Mouse (Mus musculus) liver, embryonic 13.5 days (tissue): ENCODE results near the gene Piezo1. TPM values are rescaled to one million over a fixed set of nuclear protein-coding genes. Genes with fewer than 3 reads are reported as not detected.

Source experiments
- ATAC-seq: fragments of 200-750 bp; cut with Nextera tagmentation; 2 replicates; pipeline ENCODE4 v1.8.0; 2017; ENCODE audit warnings: low read depth, mild to moderate bottlenecking, moderate number of reproducible peaks, moderate library complexity
- DNase-seq: peaks from one replicate; pipeline ENCODE4 v3.0.0; 2022
- H3K27ac ChIP-seq: fragments of 300-500 bp; sonication (generic); 2 replicates; pipeline ENCODE4 v1.5.1; 2015; ENCODE audit warnings: moderate library complexity, mild to moderate bottlenecking, inconsistent platforms
- H3K27me3 ChIP-seq: fragments of 300-500 bp; sonication (generic); 2 replicates; pipeline ENCODE4 v1.6.1; 2015; ENCODE audit warnings: mild to moderate bottlenecking, inconsistent platforms
- H3K36me3 ChIP-seq: fragments of 300-500 bp; sonication (generic); 2 replicates; pipeline ENCODE4 v1.6.1; 2015; ENCODE audit warnings: mild to moderate bottlenecking, inconsistent platforms
- H3K4me1 ChIP-seq: fragments of 300-500 bp; sonication (generic); replicated peaks from 2 replicates; pipeline ENCODE4 v1.6.1; 2015; ENCODE audit warnings: inconsistent platforms
- H3K4me2 ChIP-seq: fragments of 300-500 bp; sonication (generic); 2 replicates; pipeline ENCODE4 v1.6.1; 2015; ENCODE audit warnings: inconsistent platforms, mild to moderate bottlenecking, moderate library complexity
- H3K4me3 ChIP-seq: fragments of 300-500 bp; sonication (generic); replicated peaks from 2 replicates; pipeline ENCODE4 v1.5.1; 2015; ENCODE audit warnings: mild to moderate bottlenecking, inconsistent platforms
- H3K9ac ChIP-seq: fragments of 300-500 bp; sonication (generic); 2 replicates; pipeline ENCODE4 v1.6.1; 2015; ENCODE audit warnings: mild to moderate bottlenecking, inconsistent platforms
- H3K9me3 ChIP-seq: fragments of 300-500 bp; sonication (generic); replicated peaks from 2 replicates; pipeline ENCODE4 v1.6.1; 2016; ENCODE audit warnings: inconsistent platforms
- WGBS: fragments of 180-500 bp; shearing (Covaris S2); methylation state at CpG from one replicate; pipeline ENCODE4 v1.1.7; 2015; ENCODE audit not compliant: insufficient replicate concordance; 5-methylcytosine and 5-hydroxymethylcytosine counted together
- polyA plus RNA-seq: library from polyadenylated mRNA; unstranded; fragments of >200 nt; fragmentation: Nextera tagmentation; extraction: Ambion mirVana; gene quantifications from 2 replicates; pipeline ENCODE4 v1.2.1, GENCODE M21; 2015

Piezo1 gene
- polyA plus RNA-seq, 1 experiment from 2014 or later: 14.2 TPM

GRCm38 (mm10) chr8:122538310-122539076 lies 12.6 kb downstream of the Piezo1 start:
- Histone ChIP-seq H3K9me3 (no peaks in the 10 kb centered on the region), H3K27me3 (no peaks in the 10 kb centered on the region), H3K4me1 (peaks cover 93% of the 10 kb centered on the region), H3K4me3 (peak overlapping the region; percentile 48; the same call in 1 of the 2 replicates), H3K9ac (peak overlapping the region; percentile 78), H3K36me3 (peaks cover 65% of the 10 kb centered on the region), H3K4me2 (peak overlapping the region; percentile 78), H3K27ac (peak overlapping the region; percentile 98)
- ATAC-seq (peak; percentile 39), DNase-seq (peak; percentile 52)
- 53% methylated on average over 9 of the region's 9 CpGs for WGBS

- Histone ChIP-seq H3K9ac (peak overlapping the region; percentile 78), H3K36me3 (peaks cover 63% of the 10 kb centered on the region), H3K27ac (peak overlapping the region; percentile 98), H3K4me1 (peaks cover 93% of the 10 kb centered on the region), H3K4me2 (peak overlapping the region; percentile 78), H3K27me3 (no peaks in the 10 kb centered on the region), H3K9me3 (no peaks in the 10 kb centered on the region), H3K4me3 (peak overlapping the region; percentile 48)
- DNase-seq: peak; percentile 82
- WGBS: 8% methylated on average over 2 of the region's 2 CpGs
- ATAC-seq: peak; percentile 94
Observed at GRCm38 (mm10) chr8:122537812-122538211, 13.3 kb downstream of the Piezo1 start.

DNA sequence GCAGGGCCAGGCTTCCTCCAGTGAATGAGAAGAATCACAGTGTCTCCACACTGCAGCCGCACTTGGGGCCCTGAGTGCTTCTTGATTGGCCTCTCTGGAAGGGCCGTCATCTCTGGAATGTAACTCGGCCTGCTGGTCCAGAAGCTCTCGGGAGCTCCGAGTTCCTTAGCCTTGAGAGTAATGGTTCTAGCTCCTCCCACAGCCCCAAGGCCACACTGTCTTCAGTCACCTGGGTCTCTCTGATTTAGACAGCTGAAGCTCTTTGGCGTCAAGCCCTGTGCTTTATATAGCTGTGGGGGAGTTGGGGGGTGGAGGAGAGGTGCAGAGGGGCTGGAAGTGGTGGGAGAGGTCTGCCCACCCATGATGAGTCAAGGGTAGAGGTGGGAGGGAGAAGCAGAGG lies 14.1 kb downstream of the Piezo1 start:
- H3K9me3 ChIP-seq: no peaks in the 10 kb centered on the region
- no peak for DNase-seq
- peak overlapping the region; percentile 78 for H3K9ac ChIP-seq
- H3K4me2 ChIP-seq: peak overlapping the region; percentile 78
- ATAC-seq: no peak
- WGBS: 33% methylated on average over 6 of the region's 6 CpGs
- H3K36me3 ChIP-seq: peaks cover 59% of the 10 kb centered on the region
- no peaks in the 10 kb centered on the region for H3K27me3 ChIP-seq
- peak overlapping the region; percentile 98 for H3K27ac ChIP-seq
- H3K4me1 ChIP-seq: peaks cover 93% of the 10 kb centered on the region
- peak overlapping the region; percentile 48 for H3K4me3 ChIP-seq

DNA sequence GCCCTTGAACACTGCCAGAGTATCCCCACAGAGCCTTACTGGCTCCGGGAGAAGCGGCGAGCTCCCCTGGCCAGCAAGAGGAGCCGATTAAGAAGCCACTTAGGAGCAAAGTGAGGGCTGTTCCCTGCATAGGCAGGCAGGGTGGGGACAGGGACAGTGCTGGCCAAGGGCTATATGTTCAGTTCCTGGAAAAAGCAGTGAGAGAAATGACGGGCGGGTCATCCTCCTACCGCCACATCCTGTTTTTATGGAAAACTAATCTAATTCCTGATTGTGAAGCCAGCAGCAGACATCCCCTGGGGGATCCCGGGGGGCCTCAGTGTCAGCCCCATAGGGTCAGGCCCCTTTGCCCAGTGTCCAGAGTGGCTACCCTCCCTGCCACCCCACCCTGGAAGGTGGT lies 19.8 kb downstream of the Piezo1 start:
- H3K27ac ChIP-seq: peak overlapping the region; percentile 59
- H3K4me2 ChIP-seq: no peak overlapping the region
- H3K27me3 ChIP-seq: no peaks in the 10 kb centered on the region
- WGBS: 82% methylated on average over 8 of the region's 8 CpGs
- no peak overlapping the region for H3K9ac ChIP-seq
- H3K36me3 ChIP-seq: peaks cover 62% of the 10 kb centered on the region
- DNase-seq: no peak
- no peak overlapping the region for H3K4me3 ChIP-seq
- peaks cover 88% of the 10 kb centered on the region for H3K4me1 ChIP-seq
- ATAC-seq: no peak
- H3K9me3 ChIP-seq: no peaks in the 10 kb centered on the region

DNA sequence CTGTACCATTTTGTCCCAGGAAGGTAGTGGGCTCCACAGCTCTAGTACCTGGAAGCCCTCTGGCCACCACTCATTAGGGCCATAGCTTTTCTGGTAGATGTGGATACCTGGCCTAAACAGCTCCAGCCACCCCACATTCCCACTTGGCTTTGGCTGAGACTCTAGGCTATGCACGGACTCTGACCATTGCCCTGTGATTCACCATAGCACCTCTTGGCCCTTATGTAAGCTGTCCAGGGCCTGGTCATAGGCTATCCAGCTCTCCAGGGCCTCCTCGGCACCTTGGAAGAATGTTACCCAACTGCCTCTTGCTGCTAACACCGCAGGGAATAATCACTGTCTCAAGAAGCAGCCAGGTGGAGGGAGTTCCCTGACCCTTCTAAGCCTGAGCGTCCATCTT lies 22.0 kb downstream of the Piezo1 start:
- Histone ChIP-seq H3K4me3 (no peak overlapping the region), H3K27ac (0 out of 2 replicates have a peak overlapping the region, but pooled peaks have one; percentile 2), H3K9ac (no peak overlapping the region), H3K4me1 (peaks cover 91% of the 10 kb centered on the region), H3K4me2 (no peak overlapping the region), H3K36me3 (peaks cover 51% of the 10 kb centered on the region), H3K27me3 (no peaks in the 10 kb centered on the region), H3K9me3 (no peaks in the 10 kb centered on the region)
- ATAC-seq: no peak
- DNase-seq: no peak
- WGBS: 89% methylated on average over 4 of the region's 4 CpGs

DNA sequence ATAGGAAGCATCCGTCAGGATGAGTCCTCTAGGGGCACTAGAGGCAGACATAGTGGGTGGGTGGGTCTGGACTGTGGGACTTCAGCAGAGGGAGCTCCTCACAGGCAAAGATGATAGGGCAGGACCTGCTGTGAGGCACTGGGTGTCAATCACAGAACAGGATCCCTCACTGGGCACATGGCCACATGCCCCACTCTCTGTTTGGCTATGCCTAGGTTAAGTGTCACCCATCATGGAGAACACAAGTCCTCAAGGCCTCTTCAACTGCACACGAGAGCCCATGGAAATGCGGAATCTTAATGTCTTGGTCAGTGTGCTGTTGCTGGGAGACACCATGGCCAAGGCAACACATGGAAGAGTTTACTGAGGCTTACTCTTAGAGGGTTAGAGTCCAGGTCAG lies 23.2 kb downstream of the Piezo1 start:
- ATAC-seq (no peak), DNase-seq (no peak)
- Histone ChIP-seq H3K4me2 (no peak overlapping the region), H3K9me3 (no peaks in the 10 kb centered on the region), H3K27ac (peak overlapping the region; percentile 50; the same call in 1 of the 2 replicates), H3K4me1 (peaks cover 94% of the 10 kb centered on the region), H3K4me3 (no peak overlapping the region), H3K27me3 (no peaks in the 10 kb centered on the region), H3K36me3 (peaks cover 49% of the 10 kb centered on the region), H3K9ac (no peak overlapping the region)
- 84% methylated on average over 3 of the region's 3 CpGs for WGBS

DNA sequence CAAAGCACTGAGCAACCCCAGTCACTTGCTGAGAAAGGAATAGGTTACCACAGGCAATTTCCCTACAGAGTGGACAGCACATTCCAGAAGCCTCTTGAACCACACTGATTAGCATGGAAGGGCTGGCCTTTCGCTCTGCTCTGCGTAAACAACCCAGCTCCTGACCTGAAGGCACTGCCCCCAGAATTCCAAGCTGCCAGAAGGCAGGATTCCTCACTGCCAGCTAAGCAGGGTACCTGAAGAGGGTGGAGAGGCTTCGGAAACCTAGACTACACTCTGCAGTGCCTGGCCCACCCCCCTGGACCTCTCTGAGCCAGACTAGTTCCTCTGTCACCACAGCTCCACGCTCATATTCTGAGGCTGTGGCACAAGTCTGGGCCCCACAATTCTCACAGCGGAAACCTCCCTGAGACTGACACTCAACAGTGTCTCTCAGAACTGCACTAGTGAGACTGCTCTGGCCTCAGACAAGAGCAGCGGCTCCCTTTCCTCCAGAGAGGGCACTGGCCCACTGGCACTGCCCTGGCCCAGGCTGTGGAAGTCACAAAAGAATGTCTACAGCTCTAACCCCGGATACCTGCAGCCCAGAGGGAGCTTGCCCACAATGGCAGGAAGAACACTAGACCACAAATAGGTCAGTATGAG lies 24.5 kb downstream of the Piezo1 start:
- peak overlapping the region; percentile 86 for H3K27ac ChIP-seq
- peaks cover 94% of the 10 kb centered on the region for H3K4me1 ChIP-seq
- ATAC-seq (no peak), DNase-seq (no peak)
- 48% methylated on average over 7 of the region's 7 CpGs for WGBS
- no peak overlapping the region for H3K4me3 ChIP-seq
- H3K9ac ChIP-seq: peak overlapping the region; percentile 67
- peaks cover 46% of the 10 kb centered on the region for H3K36me3 ChIP-seq
- H3K27me3 ChIP-seq: no peaks in the 10 kb centered on the region
- H3K9me3 ChIP-seq: no peaks in the 10 kb centered on the region
- H3K4me2 ChIP-seq: peak overlapping the region; percentile 65; the same call in 1 of the 2 replicates

DNA sequence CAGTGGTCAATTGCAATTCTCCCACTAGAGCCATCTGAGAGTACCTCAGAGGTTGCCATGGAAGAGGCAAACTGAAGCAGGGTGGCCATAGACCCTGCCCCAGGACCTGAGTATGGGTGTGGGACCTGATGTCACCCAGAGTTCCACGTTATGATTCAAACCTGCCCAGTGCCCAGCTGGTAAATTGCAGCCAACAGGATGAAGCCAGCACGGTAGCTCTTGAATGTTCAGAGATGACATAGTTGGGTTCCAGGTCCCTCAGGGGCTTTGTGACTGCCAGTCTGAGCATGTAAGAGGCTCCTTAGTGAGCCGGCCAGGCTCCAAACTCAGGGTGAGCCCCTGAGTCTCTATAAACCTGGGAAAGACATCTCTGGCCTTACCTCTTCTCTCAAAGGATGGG lies 25.0 kb downstream of the Piezo1 start:
- peak overlapping the region; percentile 65 for H3K4me2 ChIP-seq
- peak overlapping the region; percentile 86 for H3K27ac ChIP-seq
- H3K4me1 ChIP-seq: peaks cover 92% of the 10 kb centered on the region
- DNase-seq (no peak), ATAC-seq (no peak)
- H3K27me3 ChIP-seq: no peaks in the 10 kb centered on the region
- WGBS: 72% methylated on average over 3 of the region's 3 CpGs
- peak overlapping the region; percentile 67 for H3K9ac ChIP-seq
- H3K4me3 ChIP-seq: no peak overlapping the region
- H3K9me3 ChIP-seq: no peaks in the 10 kb centered on the region
- peaks cover 41% of the 10 kb centered on the region for H3K36me3 ChIP-seq

- no peaks in the 10 kb centered on the region for H3K27me3 ChIP-seq
- peak overlapping the region; percentile 86 for H3K27ac ChIP-seq
- peak overlapping the region; percentile 65 for H3K4me2 ChIP-seq
- DNase-seq: peak; percentile 50
- peaks cover 35% of the 10 kb centered on the region for H3K36me3 ChIP-seq
- no peaks in the 10 kb centered on the region for H3K9me3 ChIP-seq
- H3K9ac ChIP-seq: peak overlapping the region; percentile 67
- peak overlapping the region; percentile 18 for H3K4me3 ChIP-seq
- peak; percentile 91 for ATAC-seq
- peaks cover 93% of the 10 kb centered on the region for H3K4me1 ChIP-seq
- WGBS: 24% methylated on average over 6 of the region's 6 CpGs
Observed at GRCm38 (mm10) chr8:122525004-122525403, 26.1 kb downstream of the Piezo1 start.

DNA sequence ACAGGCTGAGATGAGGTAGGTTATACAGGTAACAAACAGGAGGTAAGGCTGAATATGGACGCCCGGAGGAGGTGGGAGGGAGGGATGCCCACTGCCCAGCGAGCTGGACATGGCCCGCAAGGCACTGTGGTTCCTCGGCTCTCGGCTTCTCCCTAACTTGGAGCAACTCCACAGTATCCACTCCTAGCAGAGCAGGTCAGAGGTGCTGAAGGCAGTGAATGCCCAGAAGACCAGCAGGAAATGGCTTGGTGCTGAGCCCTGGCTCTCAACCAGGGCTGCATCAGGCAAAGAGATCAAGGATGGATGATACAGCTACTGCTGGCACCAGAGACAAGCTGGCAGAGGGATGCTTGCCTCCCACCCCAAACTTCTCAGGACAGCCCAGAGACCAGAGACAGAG lies 26.6 kb downstream of the Piezo1 start:
- Histone ChIP-seq H3K27me3 (no peaks in the 10 kb centered on the region), H3K4me3 (no peak overlapping the region), H3K36me3 (peaks cover 33% of the 10 kb centered on the region), H3K27ac (peak overlapping the region; percentile 86), H3K9me3 (no peaks in the 10 kb centered on the region), H3K4me1 (peaks cover 96% of the 10 kb centered on the region), H3K9ac (peak overlapping the region; percentile 67), H3K4me2 (peak overlapping the region; percentile 65)
- ATAC-seq (0 out of 2 replicates have a peak, but pooled peaks have one; percentile 1), DNase-seq (no peak)
- WGBS: 78% methylated on average over 6 of the region's 6 CpGs

DNA sequence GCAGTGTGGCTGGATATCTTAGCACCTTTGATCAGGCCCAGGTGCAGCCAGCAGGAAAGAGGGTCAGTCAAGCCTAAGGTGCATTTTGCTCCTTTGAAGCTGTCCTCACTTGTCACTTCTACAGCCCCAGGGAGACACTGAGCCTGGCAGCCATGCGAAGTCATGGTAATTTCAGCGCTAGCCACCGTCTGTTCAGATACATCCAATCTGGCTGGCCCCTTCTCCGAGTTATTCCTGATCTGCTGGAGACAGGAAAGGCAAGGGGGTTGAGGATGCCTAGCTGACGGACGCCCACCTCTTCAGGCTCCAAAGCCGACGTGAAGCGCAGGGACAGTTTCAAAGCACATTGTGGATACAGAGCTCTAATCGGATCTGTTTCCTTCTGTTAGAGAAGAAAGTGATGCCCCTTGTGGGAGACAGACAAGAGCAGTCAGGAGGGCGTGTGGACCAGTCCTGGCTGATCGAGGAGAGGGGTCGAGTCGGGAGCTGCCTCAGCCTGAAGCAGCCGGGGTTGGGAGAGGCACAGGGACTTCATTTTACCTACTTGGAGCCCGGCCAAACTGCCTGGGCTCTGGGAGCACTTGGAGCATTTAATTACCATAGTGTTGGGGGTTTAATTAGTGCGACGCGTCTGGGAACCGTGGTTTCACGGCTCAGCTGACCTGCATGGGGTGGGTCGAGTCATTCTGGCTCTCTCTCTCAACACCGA lies 27.3 kb downstream of the Piezo1 start:
- Histone ChIP-seq H3K4me2 (peak overlapping the region; percentile 65), H3K36me3 (peaks cover 31% of the 10 kb centered on the region), H3K9ac (peak overlapping the region; percentile 67), H3K9me3 (no peaks in the 10 kb centered on the region), H3K27ac (peak overlapping the region; percentile 86), H3K27me3 (no peaks in the 10 kb centered on the region), H3K4me3 (no peak overlapping the region), H3K4me1 (peaks cover 96% of the 10 kb centered on the region)
- DNase-seq (no peak), ATAC-seq (no peak)
- 52% methylated on average over 23 of the region's 23 CpGs for WGBS
